Mouse (Mus musculus): Measurements from ENCODE around the gene Cyth1. TPM values are rescaled to one million over a fixed set of nuclear protein-coding genes. Genes with fewer than 3 reads are reported as not detected.

The Cyth1 gene
- polyA plus RNA-seq, 1 experiment from 2014 or later, result 11.5 TPM

DNA sequence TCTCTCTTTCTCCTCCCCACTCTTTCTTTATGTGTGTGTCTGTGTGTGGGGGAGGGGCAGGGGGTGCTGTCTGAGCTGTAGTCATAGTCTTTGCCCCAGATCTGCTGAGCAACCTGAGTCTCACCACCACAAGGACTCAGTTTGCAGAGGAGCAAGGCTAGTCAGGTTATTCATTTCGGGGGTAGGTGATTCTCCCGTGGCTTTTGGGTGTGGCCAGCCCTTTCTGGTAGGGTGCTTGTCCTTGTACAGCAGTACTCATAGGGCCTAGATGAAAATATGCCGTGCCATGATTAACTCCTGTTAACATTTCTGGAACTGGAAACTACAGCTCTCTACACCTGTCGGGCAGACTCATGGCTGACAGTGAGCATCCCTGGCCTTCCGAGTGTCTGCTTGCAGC, 81.8 kb downstream of the Cyth1 start:
- WGBS, result 92% methylated on average over 5 of the region's 5 CpGs
- no peak overlapping the region for H3K9ac ChIP-seq (ENCODE audit: low read length)
- H3K4me2 ChIP-seq (ENCODE audit: low read depth, low read length, severe bottlenecking), result no peak overlapping the region
- no peaks in the 10 kb centered on the region for H3K4me1 ChIP-seq (replicated peaks; ENCODE audit: control insufficient read depth, insufficient read depth, low read length)
- no peak overlapping the region for H3K27ac ChIP-seq (ENCODE audit: low read depth, low read length)
- no peaks in the 10 kb centered on the region for H3K9me3 ChIP-seq (ENCODE audit: control insufficient read depth, low read length)
- no peaks in the 10 kb centered on the region; the same call in 1 of the 2 replicates for H3K36me3 ChIP-seq (ENCODE audit: control insufficient read depth, insufficient read depth, low read length)
- no peak overlapping the region for H3K4me3 ChIP-seq (ENCODE audit: low read depth, low read length)
- DNase-seq (ENCODE audit: low spot score), result no peak
- no peak for ATAC-seq (replicated peaks; ENCODE audit: low FRiP score)
- H3K27me3 ChIP-seq (ENCODE audit: control insufficient read depth, insufficient read depth, low read length), result no peaks in the 10 kb centered on the region

GRCm38 (mm10) chr11:118165681-118166080, 82.7 kb downstream of the Cyth1 start:
- Histone ChIP-seq H3K4me1 (replicated peaks; ENCODE audit: control insufficient read depth, insufficient read depth, low read length) (no peaks in the 10 kb centered on the region), H3K4me2 (ENCODE audit: low read depth, low read length, severe bottlenecking) (no peak overlapping the region), H3K9ac (ENCODE audit: low read length) (no peak overlapping the region), H3K27ac (ENCODE audit: low read depth, low read length) (no peak overlapping the region), H3K27me3 (ENCODE audit: control insufficient read depth, insufficient read depth, low read length) (no peaks in the 10 kb centered on the region), H3K36me3 (ENCODE audit: control insufficient read depth, insufficient read depth, low read length) (no peaks in the 10 kb centered on the region; the same call in 1 of the 2 replicates), H3K9me3 (ENCODE audit: control insufficient read depth, low read length) (no peaks in the 10 kb centered on the region), H3K4me3 (ENCODE audit: low read depth, low read length) (no peak overlapping the region)
- WGBS, result 49% methylated on average over 11 of the region's 11 CpGs
- no peak for ATAC-seq (replicated peaks; ENCODE audit: low FRiP score)
- DNase-seq (ENCODE audit: low spot score), result no peak

- no peaks in the 10 kb centered on the region for H3K27me3 ChIP-seq (ENCODE audit: control insufficient read depth, insufficient read depth, low read length)
- no peaks in the 10 kb centered on the region for H3K9me3 ChIP-seq (ENCODE audit: control insufficient read depth, low read length)
- ATAC-seq (replicated peaks; ENCODE audit: low FRiP score), result no peak
- H3K27ac ChIP-seq (ENCODE audit: low read depth, low read length), result no peak overlapping the region
- H3K4me2 ChIP-seq (ENCODE audit: low read depth, low read length, severe bottlenecking), result no peak overlapping the region
- H3K4me3 ChIP-seq (ENCODE audit: low read depth, low read length), result no peak overlapping the region
- no peaks in the 10 kb centered on the region; the same call in 1 of the 2 replicates for H3K36me3 ChIP-seq (ENCODE audit: control insufficient read depth, insufficient read depth, low read length)
- H3K4me1 ChIP-seq (replicated peaks; ENCODE audit: control insufficient read depth, insufficient read depth, low read length), result no peaks in the 10 kb centered on the region
- WGBS, result 74% methylated on average over 8 of the region's 8 CpGs
- DNase-seq (ENCODE audit: low spot score), result no peak
- no peak overlapping the region for H3K9ac ChIP-seq (ENCODE audit: low read length)
Measured at GRCm38 (mm10) chr11:118164566-118164965, 83.8 kb downstream of the Cyth1 start.

DNA sequence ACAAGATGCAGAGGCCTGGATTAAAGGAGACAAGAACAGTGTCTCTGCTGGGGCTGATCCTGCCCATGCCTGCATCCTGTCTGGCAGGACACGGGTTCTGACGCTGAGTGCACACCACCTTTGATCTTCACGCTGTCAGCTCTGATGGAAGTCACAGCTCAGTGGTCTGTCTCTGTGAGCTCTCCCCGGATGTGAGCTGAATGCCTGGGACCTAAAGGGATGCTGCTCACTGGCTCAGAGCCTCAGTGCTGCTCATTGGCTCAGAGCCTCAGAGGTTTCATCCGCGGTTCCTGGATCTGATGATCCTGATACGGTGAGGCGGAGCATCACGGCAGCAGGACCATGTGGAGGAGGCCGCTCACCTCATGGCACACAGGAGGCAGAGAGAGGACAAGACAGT, 86.1 kb downstream of the Cyth1 start:
- H3K4me1 ChIP-seq (replicated peaks; ENCODE audit: control insufficient read depth, insufficient read depth, low read length), result no peaks in the 10 kb centered on the region
- no peaks in the 10 kb centered on the region; the same call in 1 of the 2 replicates for H3K36me3 ChIP-seq (ENCODE audit: control insufficient read depth, insufficient read depth, low read length)
- no peaks in the 10 kb centered on the region for H3K27me3 ChIP-seq (ENCODE audit: control insufficient read depth, insufficient read depth, low read length)
- H3K4me3 ChIP-seq (ENCODE audit: low read depth, low read length), result no peak overlapping the region
- H3K9me3 ChIP-seq (ENCODE audit: control insufficient read depth, low read length), result no peaks in the 10 kb centered on the region
- DNase-seq (ENCODE audit: low spot score) (no peak), ATAC-seq (replicated peaks; ENCODE audit: low FRiP score) (no peak)
- H3K4me2 ChIP-seq (ENCODE audit: low read depth, low read length, severe bottlenecking), result no peak overlapping the region
- H3K9ac ChIP-seq (ENCODE audit: low read length), result no peak overlapping the region
- no peak overlapping the region for H3K27ac ChIP-seq (ENCODE audit: low read depth, low read length)
- WGBS, result 79% methylated on average over 10 of the region's 10 CpGs

DNA sequence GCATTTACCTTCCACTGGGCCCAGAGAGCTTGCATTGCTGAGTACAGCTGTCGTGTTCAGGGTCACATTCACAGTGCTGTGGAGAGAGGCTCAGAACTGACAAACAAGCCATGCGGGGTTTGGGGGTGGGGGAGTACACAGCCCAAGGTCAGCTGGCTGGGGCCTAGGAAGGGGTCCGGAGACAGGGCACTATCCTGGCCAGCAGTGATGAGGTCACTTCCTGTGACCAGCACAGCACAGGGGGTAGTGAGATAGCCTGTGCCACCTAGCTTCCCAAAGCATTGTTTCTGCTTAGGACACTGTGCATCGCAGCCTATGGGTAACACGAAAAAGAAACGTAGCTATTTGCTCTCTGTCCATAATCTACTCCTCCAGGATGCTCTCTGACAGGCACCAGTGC, 87.2 kb downstream of the Cyth1 start:
- ATAC-seq (replicated peaks; ENCODE audit: low FRiP score) (no peak), DNase-seq (ENCODE audit: low spot score) (no peak)
- Histone ChIP-seq H3K9me3 (ENCODE audit: control insufficient read depth, low read length) (no peaks in the 10 kb centered on the region), H3K4me2 (ENCODE audit: low read depth, low read length, severe bottlenecking) (no peak overlapping the region), H3K36me3 (ENCODE audit: control insufficient read depth, insufficient read depth, low read length) (no peaks in the 10 kb centered on the region), H3K4me1 (replicated peaks; ENCODE audit: control insufficient read depth, insufficient read depth, low read length) (no peaks in the 10 kb centered on the region), H3K9ac (ENCODE audit: low read length) (no peak overlapping the region), H3K27ac (ENCODE audit: low read depth, low read length) (no peak overlapping the region), H3K4me3 (ENCODE audit: low read depth, low read length) (no peak overlapping the region), H3K27me3 (ENCODE audit: control insufficient read depth, insufficient read depth, low read length) (no peaks in the 10 kb centered on the region)
- WGBS, result 85% methylated on average over 6 of the region's 6 CpGs

DNA sequence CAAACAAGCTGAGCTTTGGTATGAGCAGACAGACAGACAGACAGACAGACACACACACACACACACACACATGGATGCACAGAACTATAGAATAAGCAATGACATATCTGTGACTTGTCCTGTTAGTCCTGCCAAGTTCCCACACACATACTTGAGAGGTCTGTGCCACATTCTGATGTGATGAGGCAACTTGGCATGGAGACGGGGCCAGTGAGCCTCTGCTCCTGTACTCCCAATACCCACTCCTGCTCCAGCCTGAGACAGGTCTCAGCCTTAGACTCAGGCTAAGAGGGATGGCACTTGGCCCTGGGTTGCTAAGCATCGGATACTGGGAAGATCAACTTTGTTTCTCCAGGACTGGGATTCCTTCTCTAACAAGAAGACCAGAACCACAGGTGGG, 87.6 kb downstream of the Cyth1 start:
- no peak overlapping the region for H3K4me2 ChIP-seq (ENCODE audit: low read depth, low read length, severe bottlenecking)
- 86% methylated on average over 2 of the region's 2 CpGs for WGBS

GRCm38 (mm10) chr11:118158753-118159152, 89.6 kb downstream of the Cyth1 start:
- Histone ChIP-seq H3K4me1 (replicated peaks; ENCODE audit: control insufficient read depth, insufficient read depth, low read length) (no peaks in the 10 kb centered on the region), H3K4me2 (ENCODE audit: low read depth, low read length, severe bottlenecking) (no peak overlapping the region), H3K4me3 (ENCODE audit: low read depth, low read length) (no peak overlapping the region), H3K27ac (ENCODE audit: low read depth, low read length) (no peak overlapping the region), H3K9me3 (ENCODE audit: control insufficient read depth, low read length) (no peaks in the 10 kb centered on the region), H3K27me3 (ENCODE audit: control insufficient read depth, insufficient read depth, low read length) (no peaks in the 10 kb centered on the region), H3K9ac (ENCODE audit: low read length) (no peak overlapping the region), H3K36me3 (ENCODE audit: control insufficient read depth, insufficient read depth, low read length) (no peaks in the 10 kb centered on the region)
- no peak for DNase-seq (ENCODE audit: low spot score)
- 84% methylated on average over 4 of the region's 4 CpGs for WGBS
- no peak for ATAC-seq (replicated peaks; ENCODE audit: low FRiP score)

More for the DNA sequence above, 87.6 kb downstream of the Cyth1 start:
- no peaks in the 10 kb centered on the region for H3K4me1 ChIP-seq (replicated peaks; ENCODE audit: control insufficient read depth, insufficient read depth, low read length)
- no peak overlapping the region for H3K9ac ChIP-seq (ENCODE audit: low read length)
- no peaks in the 10 kb centered on the region for H3K9me3 ChIP-seq (ENCODE audit: control insufficient read depth, low read length)
- no peak for DNase-seq (ENCODE audit: low spot score)
- no peak overlapping the region for H3K27ac ChIP-seq (ENCODE audit: low read depth, low read length)
- no peaks in the 10 kb centered on the region for H3K27me3 ChIP-seq (ENCODE audit: control insufficient read depth, insufficient read depth, low read length)
- ATAC-seq (replicated peaks; ENCODE audit: low FRiP score), result no peak
- H3K4me3 ChIP-seq (ENCODE audit: low read depth, low read length), result no peak overlapping the region
- no peaks in the 10 kb centered on the region for H3K36me3 ChIP-seq (ENCODE audit: control insufficient read depth, insufficient read depth, low read length)

GRCm38 (mm10) chr11:118156480-118157060, 91.8 kb downstream of the Cyth1 start:
- H3K27me3 ChIP-seq (ENCODE audit: control insufficient read depth, insufficient read depth, low read length), result no peaks in the 10 kb centered on the region
- ATAC-seq (replicated peaks; ENCODE audit: low FRiP score) (no peak), DNase-seq (ENCODE audit: low spot score) (no peak)
- no peak overlapping the region for H3K4me2 ChIP-seq (ENCODE audit: low read depth, low read length, severe bottlenecking)
- H3K36me3 ChIP-seq (ENCODE audit: control insufficient read depth, insufficient read depth, low read length), result no peaks in the 10 kb centered on the region
- no peak overlapping the region for H3K27ac ChIP-seq (ENCODE audit: low read depth, low read length)
- no peak overlapping the region for H3K4me3 ChIP-seq (ENCODE audit: low read depth, low read length)
- no peak overlapping the region for H3K9ac ChIP-seq (ENCODE audit: low read length)
- H3K9me3 ChIP-seq (ENCODE audit: control insufficient read depth, low read length), result no peaks in the 10 kb centered on the region
- 74% methylated on average over 8 of the region's 8 CpGs for WGBS
- H3K4me1 ChIP-seq (replicated peaks; ENCODE audit: control insufficient read depth, insufficient read depth, low read length), result no peaks in the 10 kb centered on the region

DNA sequence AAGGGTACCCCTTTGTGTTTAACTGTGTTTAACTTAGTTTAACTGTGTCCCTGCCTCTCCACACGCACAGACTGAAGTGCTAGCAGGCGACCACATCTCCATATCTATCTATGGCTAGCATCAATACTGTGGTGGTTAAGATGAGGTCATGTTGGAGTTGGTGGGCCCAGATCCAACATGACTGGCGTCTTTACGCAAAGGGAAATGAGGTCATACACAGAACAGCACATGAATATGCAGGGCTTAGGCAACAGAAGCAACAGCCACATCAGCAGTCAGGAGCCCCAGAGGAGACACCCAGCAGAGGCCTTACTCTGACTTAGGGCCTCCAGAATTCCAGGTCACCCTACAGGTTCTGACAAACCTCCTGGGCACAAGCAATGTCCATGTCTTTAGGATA, 95.4 kb downstream of the Cyth1 start:
- H3K9me3 ChIP-seq (ENCODE audit: control insufficient read depth, low read length), result no peaks in the 10 kb centered on the region
- no peaks in the 10 kb centered on the region for H3K36me3 ChIP-seq (ENCODE audit: control insufficient read depth, insufficient read depth, low read length)
- H3K4me2 ChIP-seq (ENCODE audit: low read depth, low read length, severe bottlenecking), result no peak overlapping the region
- H3K27ac ChIP-seq (ENCODE audit: low read depth, low read length), result no peak overlapping the region
- H3K4me3 ChIP-seq (ENCODE audit: low read depth, low read length), result no peak overlapping the region
- no peak overlapping the region for H3K9ac ChIP-seq (ENCODE audit: low read length)
- WGBS, result 91% methylated on average over 4 of the region's 4 CpGs
- H3K27me3 ChIP-seq (ENCODE audit: control insufficient read depth, insufficient read depth, low read length), result no peaks in the 10 kb centered on the region
- ATAC-seq (replicated peaks; ENCODE audit: low FRiP score) (no peak), DNase-seq (ENCODE audit: low spot score) (no peak)
- no peaks in the 10 kb centered on the region for H3K4me1 ChIP-seq (replicated peaks; ENCODE audit: control insufficient read depth, insufficient read depth, low read length)

Data from forebrain, embryonic 11.5 days (tissue).